Mouse (Mus musculus) erythroblast, embryonic 14.5 days (primary cell): ENCODE measurements around the gene Fcna. TPM values are rescaled to one million over a fixed set of nuclear protein-coding genes. Genes with fewer than 3 reads are reported as not detected.

ENCODE experiments used
- H3K27me3 ChIP-seq: 2 replicates; pipeline ENCODE4 v1.6.1; 2012; ENCODE audit warnings: inconsistent platforms; ENCODE audit not compliant: control insufficient read depth
- H3K36me3 ChIP-seq: 2 replicates; pipeline ENCODE4 v1.6.1; 2012; ENCODE audit warnings: mild to moderate bottlenecking, inconsistent platforms; ENCODE audit not compliant: control insufficient read depth
- H3K4me1 ChIP-seq: 2 replicates; pipeline ENCODE4 v1.6.1; 2012; ENCODE audit warnings: inconsistent platforms; ENCODE audit not compliant: control insufficient read depth
- H3K4me3 ChIP-seq: replicated peaks from 2 replicates; pipeline ENCODE3; 2012; ENCODE audit warnings: moderate library complexity, mild to moderate bottlenecking, inconsistent platforms
- H3K9me3 ChIP-seq: 2 replicates; pipeline ENCODE4 v1.6.1; 2012; ENCODE audit warnings: low read length, inconsistent platforms, mixed read lengths; ENCODE audit not compliant: control insufficient read depth
- GATA1 ChIP-seq: IDR thresholded peaks from 2 replicates; pipeline ENCODE4 v1.6.1; 2012; ENCODE audit warnings: low read length, inconsistent platforms, mixed read lengths
- TAL1 ChIP-seq: IDR thresholded peaks from 3 replicates; pipeline ENCODE4 v1.6.1; 2012; ENCODE audit warnings: low read length, inconsistent platforms, mixed read lengths
- polyA plus RNA-seq: library from polyadenylated mRNA; stranded (reverse); fragments of >175 nt; gene quantifications from 2 replicates; pipeline ENCODE4 v1.2.3, GENCODE M21; 2012

Gene Fcna
- polyA plus RNA-seq, 1 experiment = 0.94 TPM

DNA sequence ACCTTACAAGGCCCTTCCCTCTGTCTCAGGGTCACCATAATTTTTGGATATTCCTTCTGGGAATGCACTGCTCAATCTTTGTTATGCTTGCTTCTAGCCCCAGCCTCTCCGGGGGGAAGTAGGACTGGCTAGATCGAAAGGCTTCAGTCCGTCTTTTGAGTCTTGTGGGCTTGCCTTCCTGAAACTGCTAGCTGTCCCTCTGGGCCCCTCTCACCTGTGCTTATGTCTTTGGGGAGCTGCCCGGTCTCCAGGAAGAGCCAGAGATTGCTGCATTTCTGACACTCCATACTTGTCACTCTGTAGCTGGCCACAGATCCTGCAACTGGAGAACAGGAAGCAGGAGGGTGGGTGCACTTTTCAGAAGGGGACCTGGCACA lies 7.0 kb downstream of the Fcna start:
- no peak for TF ChIP-seq TAL1
- no peak for TF ChIP-seq GATA1
- Histone ChIP-seq H3K27me3 (peaks cover 38% of the 10 kb centered on the region), H3K36me3 (no peaks in the 10 kb centered on the region), H3K9me3 (no peaks in the 10 kb centered on the region), H3K4me1 (peaks cover 9% of the 10 kb centered on the region), H3K4me3 (no peak overlapping the region)

DNA sequence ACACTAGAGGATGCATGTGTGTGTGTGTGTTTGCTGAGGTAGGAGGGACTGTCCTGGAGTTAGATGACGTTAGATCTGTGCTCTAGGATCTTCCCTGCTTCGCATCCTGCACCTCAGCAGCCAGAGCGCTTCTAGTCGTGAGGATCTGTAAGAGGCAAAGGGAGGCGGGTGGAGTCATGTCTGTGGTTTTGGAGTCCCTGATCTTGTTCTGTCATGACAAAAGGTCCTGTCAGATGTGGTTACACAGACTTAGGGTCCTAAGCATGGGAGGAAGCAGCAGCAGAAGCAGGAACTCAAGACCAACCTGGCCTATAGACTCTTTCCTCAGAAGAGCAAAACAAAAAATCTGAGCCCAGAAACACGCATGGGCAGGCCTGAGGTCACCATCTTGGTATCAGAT lies 7.4 kb downstream of the Fcna start:
- Histone ChIP-seq H3K36me3 (no peaks in the 10 kb centered on the region), H3K27me3 (peaks cover 43% of the 10 kb centered on the region), H3K4me1 (peaks cover 9% of the 10 kb centered on the region), H3K9me3 (no peaks in the 10 kb centered on the region), H3K4me3 (no peak overlapping the region)
- TF ChIP-seq TAL1 (no peak), GATA1 (no peak)

DNA sequence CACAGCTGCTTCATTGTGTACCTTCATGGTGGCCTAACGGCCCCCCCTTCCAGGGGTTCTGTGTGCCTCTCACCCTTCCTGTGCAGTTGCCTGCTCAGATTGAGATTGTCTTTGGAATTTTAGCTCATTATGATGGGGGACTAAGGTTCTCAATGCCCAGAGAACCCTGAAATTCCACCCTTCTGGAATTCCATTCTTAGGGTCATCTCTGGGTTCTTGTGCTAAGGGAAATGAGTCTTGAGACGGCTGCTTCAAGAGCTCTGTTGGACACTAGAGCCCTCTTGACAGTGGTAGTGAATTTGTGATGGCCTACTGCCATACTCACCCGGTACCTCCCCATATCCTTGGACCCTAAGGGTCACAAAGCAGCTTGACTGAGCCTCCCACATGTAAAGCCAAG lies 10.3 kb downstream of the Fcna start, which contains the start of gene Ccdc183:
Gene Ccdc183 (minus strand): TSS at position 101 of the 400 bp plus-strand sequence.
- Histone ChIP-seq H3K4me3 (no peak within 1 kb of the TSS), H3K27me3 (peaks cover 62% of the 10 kb centered on the region), H3K36me3 (no peaks in the 10 kb centered on the region), H3K9me3 (no peaks in the 10 kb centered on the region), H3K4me1 (peaks cover 9% of the 10 kb centered on the region)
- TF ChIP-seq GATA1 = no peak
- no peak for TF ChIP-seq TAL1

- H3K9me3 ChIP-seq = no peaks in the 10 kb centered on the region
- TF ChIP-seq TAL1 = no peak
- no peak for TF ChIP-seq GATA1
- H3K4me3 ChIP-seq = no peak overlapping the region
- peaks cover 3% of the 10 kb centered on the region for H3K4me1 ChIP-seq
- peaks cover 64% of the 10 kb centered on the region for H3K27me3 ChIP-seq
- no peaks in the 10 kb centered on the region for H3K36me3 ChIP-seq
Measured at GRCm38 (mm10) chr2:25616398-25616797, 11.4 kb downstream of the Fcna start.

- TF ChIP-seq TAL1 (no peak), GATA1 (no peak)
- peak overlapping the region; percentile 79 for H3K4me3 ChIP-seq
- H3K9me3 ChIP-seq = no peaks in the 10 kb centered on the region
- peaks cover 6% of the 10 kb centered on the region for H3K36me3 ChIP-seq
- peaks cover 34% of the 10 kb centered on the region for H3K4me1 ChIP-seq
- peaks cover 9% of the 10 kb centered on the region for H3K27me3 ChIP-seq
Measured at GRCm38 (mm10) chr2:25608671-25609070, 19.2 kb downstream of the Fcna start.

GRCm38 (mm10) chr2:25607761-25608622 lies 19.8 kb downstream of the Fcna start, which contains the start of gene Rabl6:
TSS of gene Rabl6 (minus strand) at chr2:25608521.
- H3K27me3 ChIP-seq = peaks cover 2% of the 10 kb centered on the region
- H3K9me3 ChIP-seq = no peaks in the 10 kb centered on the region
- peaks cover 11% of the 10 kb centered on the region for H3K36me3 ChIP-seq
- H3K4me1 ChIP-seq = peaks cover 34% of the 10 kb centered on the region
- H3K4me3 ChIP-seq = peak within 1 kb of the TSS; percentile 79
- TF ChIP-seq TAL1 = no peak
- TF ChIP-seq GATA1 = no peak

DNA sequence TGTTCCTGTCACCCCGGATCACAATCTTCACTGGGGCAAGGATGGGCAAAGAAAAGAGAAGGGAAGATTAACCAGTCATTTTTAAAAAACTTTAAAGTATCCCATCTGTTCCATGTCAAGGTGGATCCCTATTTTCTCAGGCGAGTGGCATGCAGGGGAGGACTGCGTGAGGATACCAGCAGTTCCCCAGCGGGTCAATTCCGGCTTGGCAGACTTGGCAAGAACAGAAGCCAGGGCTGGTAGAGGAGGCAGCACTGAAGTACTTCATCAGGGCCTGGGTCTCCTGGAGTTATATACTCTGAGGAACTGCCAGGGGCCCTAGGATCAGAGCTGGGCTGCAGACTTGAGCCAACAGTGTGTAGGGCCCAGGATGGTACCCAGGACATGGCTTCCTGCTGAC lies 25.3 kb downstream of the Fcna start:
- Histone ChIP-seq H3K4me1 (peaks cover 26% of the 10 kb centered on the region), H3K9me3 (no peaks in the 10 kb centered on the region), H3K27me3 (no peaks in the 10 kb centered on the region), H3K36me3 (peaks cover 65% of the 10 kb centered on the region), H3K4me3 (no peak overlapping the region)
- TF ChIP-seq GATA1 (no peak), TAL1 (no peak)

DNA sequence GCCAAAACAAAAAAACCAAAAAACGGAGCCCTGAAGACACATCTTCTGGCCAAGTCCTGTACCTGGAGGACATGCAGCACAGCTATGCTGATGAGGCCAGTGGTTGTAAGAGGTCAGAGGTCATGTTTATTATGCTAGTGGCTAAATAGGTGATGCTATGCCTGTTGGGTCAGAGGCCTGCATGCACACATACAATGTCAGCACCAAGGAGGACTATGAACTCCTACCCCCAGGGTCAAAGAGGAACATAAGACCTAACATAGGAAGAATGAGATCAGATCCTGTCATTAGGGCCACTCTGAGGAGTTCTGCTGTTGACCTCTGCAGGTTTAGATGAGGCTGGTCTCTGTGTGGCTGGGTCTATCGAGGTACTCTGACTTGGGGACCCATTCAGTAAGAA lies 27.8 kb downstream of the Fcna start:
- Histone ChIP-seq H3K9me3 (no peaks in the 10 kb centered on the region), H3K36me3 (peaks cover 89% of the 10 kb centered on the region), H3K4me3 (no peak overlapping the region), H3K4me1 (peaks cover 12% of the 10 kb centered on the region), H3K27me3 (no peaks in the 10 kb centered on the region)
- TF ChIP-seq GATA1 (no peak), TAL1 (no peak)

- Histone ChIP-seq H3K36me3 (peaks cover 92% of the 10 kb centered on the region), H3K4me1 (peaks cover 9% of the 10 kb centered on the region), H3K9me3 (no peaks in the 10 kb centered on the region), H3K27me3 (no peaks in the 10 kb centered on the region), H3K4me3 (no peak overlapping the region)
- no peak for TF ChIP-seq TAL1
- TF ChIP-seq GATA1 = no peak
Measured at GRCm38 (mm10) chr2:25598749-25599148, 29.1 kb downstream of the Fcna start.
